Mouse (Mus musculus): ENCODE data around the gene Ica1. TPM values are rescaled to one million over a fixed set of nuclear protein-coding genes. Genes with fewer than 3 reads are reported as not detected.

The Ica1 gene
- polyA plus RNA-seq, 1 experiment from 2014 or later = 37.0 TPM

GRCm38 (mm10) chr6:8766652-8767051, 11.6 kb downstream of the Ica1 start:
- no peak for ATAC-seq (ENCODE audit: borderline replicate concordance, extremely low read depth, low FRiP score, low TSS enrichment)
- WGBS = 86% methylated on average over 5 of the region's 5 CpGs
- peaks cover 12% of the 10 kb centered on the region; the same call in 1 of the 2 replicates for H3K4me1 ChIP-seq

GRCm38 (mm10) chr6:8765801-8766200, 12.5 kb downstream of the Ica1 start:
- Histone ChIP-seq H3K36me3 (no peaks in the 10 kb centered on the region), H3K4me2 (no peak overlapping the region), H3K27me3 (no peaks in the 10 kb centered on the region), H3K4me3 (no peak overlapping the region), H3K9me3 (no peaks in the 10 kb centered on the region), H3K4me1 (peaks cover 11% of the 10 kb centered on the region; the same call in 1 of the 2 replicates), H3K27ac (no peak overlapping the region), H3K9ac (no peak overlapping the region)
- 91% methylated on average over 3 of the region's 3 CpGs for WGBS
- ATAC-seq (ENCODE audit: borderline replicate concordance, extremely low read depth, low FRiP score, low TSS enrichment) = no peak

More at GRCm38 (mm10) chr6:8766652-8767051, 11.6 kb downstream of the Ica1 start:
- Histone ChIP-seq H3K27ac (no peak overlapping the region), H3K4me3 (no peak overlapping the region), H3K36me3 (no peaks in the 10 kb centered on the region), H3K27me3 (no peaks in the 10 kb centered on the region), H3K9ac (no peak overlapping the region), H3K9me3 (no peaks in the 10 kb centered on the region), H3K4me2 (no peak overlapping the region)

- 51% methylated on average over 1 of the region's 1 CpGs for WGBS
- peak; percentile 65; the same call in 1 of the 2 replicates for ATAC-seq (ENCODE audit: borderline replicate concordance, extremely low read depth, low FRiP score, low TSS enrichment)
- Histone ChIP-seq H3K4me3 (no peak overlapping the region), H3K27me3 (no peaks in the 10 kb centered on the region), H3K9me3 (no peaks in the 10 kb centered on the region), H3K4me2 (no peak overlapping the region), H3K9ac (no peak overlapping the region), H3K27ac (no peak overlapping the region), H3K36me3 (no peaks in the 10 kb centered on the region), H3K4me1 (0 out of 2 replicates have a peak, but pooled peaks cover 4% of the 10 kb centered on the region)
These were observed 13.2 kb downstream of the Ica1 start for GRCm38 (mm10) chr6:8765064-8765463.

GRCm38 (mm10) chr6:8760708-8761294, 17.5 kb downstream of the Ica1 start:
- no peaks in the 10 kb centered on the region for H3K4me1 ChIP-seq
- ATAC-seq (ENCODE audit: borderline replicate concordance, extremely low read depth, low FRiP score, low TSS enrichment) = no peak
- no peak overlapping the region for H3K4me2 ChIP-seq
- no peaks in the 10 kb centered on the region for H3K27me3 ChIP-seq
- H3K4me3 ChIP-seq = no peak overlapping the region
- 68% methylated on average over 5 of the region's 5 CpGs for WGBS
- no peaks in the 10 kb centered on the region for H3K36me3 ChIP-seq
- no peak overlapping the region for H3K9ac ChIP-seq
- H3K9me3 ChIP-seq = no peaks in the 10 kb centered on the region
- no peak overlapping the region for H3K27ac ChIP-seq

- Histone ChIP-seq H3K4me3 (no peak overlapping the region), H3K4me1 (no peaks in the 10 kb centered on the region), H3K4me2 (no peak overlapping the region), H3K9me3 (no peaks in the 10 kb centered on the region), H3K27ac (no peak overlapping the region), H3K9ac (no peak overlapping the region), H3K36me3 (no peaks in the 10 kb centered on the region), H3K27me3 (no peaks in the 10 kb centered on the region)
- WGBS = 53% methylated on average over 1 of the region's 1 CpGs
- ATAC-seq (ENCODE audit: borderline replicate concordance, extremely low read depth, low FRiP score, low TSS enrichment) = no peak
These were observed 18.4 kb downstream of the Ica1 start for GRCm38 (mm10) chr6:8759901-8760300.

GRCm38 (mm10) chr6:8755760-8756276, 22.5 kb downstream of the Ica1 start:
- no peaks in the 10 kb centered on the region for H3K4me1 ChIP-seq
- 36% methylated on average over 8 of the region's 8 CpGs for WGBS
- H3K27me3 ChIP-seq = no peaks in the 10 kb centered on the region
- no peak overlapping the region for H3K9ac ChIP-seq
- no peak overlapping the region for H3K27ac ChIP-seq
- H3K9me3 ChIP-seq = no peaks in the 10 kb centered on the region
- ATAC-seq (ENCODE audit: borderline replicate concordance, extremely low read depth, low FRiP score, low TSS enrichment) = no peak
- H3K4me3 ChIP-seq = no peak overlapping the region
- H3K4me2 ChIP-seq = no peak overlapping the region
- H3K36me3 ChIP-seq = no peaks in the 10 kb centered on the region

GRCm38 (mm10) chr6:8754486-8754885, 23.8 kb downstream of the Ica1 start:
- Histone ChIP-seq H3K4me2 (no peak overlapping the region), H3K9me3 (no peaks in the 10 kb centered on the region), H3K27me3 (no peaks in the 10 kb centered on the region), H3K27ac (no peak overlapping the region), H3K9ac (no peak overlapping the region), H3K36me3 (no peaks in the 10 kb centered on the region), H3K4me1 (no peaks in the 10 kb centered on the region), H3K4me3 (no peak overlapping the region)
- ATAC-seq (ENCODE audit: borderline replicate concordance, extremely low read depth, low FRiP score, low TSS enrichment) = no peak
- WGBS = 85% methylated on average over 5 of the region's 5 CpGs

- Histone ChIP-seq H3K4me1 (no peaks in the 10 kb centered on the region), H3K9ac (no peak overlapping the region), H3K4me3 (no peak overlapping the region), H3K36me3 (no peaks in the 10 kb centered on the region), H3K9me3 (no peaks in the 10 kb centered on the region), H3K4me2 (no peak overlapping the region), H3K27me3 (no peaks in the 10 kb centered on the region), H3K27ac (0 out of 2 replicates have a peak overlapping the region, but pooled peaks have one; percentile 75)
- WGBS = 78% methylated on average over 2 of the region's 2 CpGs
- no peak for ATAC-seq (ENCODE audit: borderline replicate concordance, extremely low read depth, low FRiP score, low TSS enrichment)
These were observed 24.6 kb downstream of the Ica1 start for GRCm38 (mm10) chr6:8753723-8754036.

GRCm38 (mm10) chr6:8752984-8753722, 25.1 kb downstream of the Ica1 start:
- Histone ChIP-seq H3K4me2 (no peak overlapping the region), H3K4me1 (no peaks in the 10 kb centered on the region), H3K9me3 (no peaks in the 10 kb centered on the region), H3K4me3 (no peak overlapping the region), H3K9ac (no peak overlapping the region), H3K27me3 (no peaks in the 10 kb centered on the region), H3K27ac (peak overlapping the region; percentile 75), H3K36me3 (no peaks in the 10 kb centered on the region)
- peak; percentile 89 for ATAC-seq (ENCODE audit: borderline replicate concordance, extremely low read depth, low FRiP score, low TSS enrichment)
- WGBS = 55% methylated on average over 6 of the region's 6 CpGs

- Histone ChIP-seq H3K4me2 (no peak overlapping the region), H3K9me3 (no peaks in the 10 kb centered on the region), H3K27me3 (no peaks in the 10 kb centered on the region), H3K4me3 (no peak overlapping the region), H3K27ac (no peak overlapping the region), H3K9ac (no peak overlapping the region), H3K4me1 (no peaks in the 10 kb centered on the region), H3K36me3 (no peaks in the 10 kb centered on the region)
- 66% methylated on average over 7 of the region's 7 CpGs for WGBS
- ATAC-seq (ENCODE audit: borderline replicate concordance, extremely low read depth, low FRiP score, low TSS enrichment) = no peak
These were observed 33.4 kb downstream of the Ica1 start for GRCm38 (mm10) chr6:8744886-8745285.

GRCm38 (mm10) chr6:8744273-8744785, 34.0 kb downstream of the Ica1 start:
- Histone ChIP-seq H3K9ac (no peak overlapping the region), H3K4me2 (no peak overlapping the region), H3K4me1 (no peaks in the 10 kb centered on the region), H3K9me3 (no peaks in the 10 kb centered on the region), H3K27me3 (no peaks in the 10 kb centered on the region), H3K27ac (no peak overlapping the region), H3K36me3 (no peaks in the 10 kb centered on the region), H3K4me3 (no peak overlapping the region)
- WGBS = 92% methylated on average over 4 of the region's 4 CpGs
- no peak for ATAC-seq (ENCODE audit: borderline replicate concordance, extremely low read depth, low FRiP score, low TSS enrichment)

- WGBS = 40% methylated on average over 3 of the region's 3 CpGs
- ATAC-seq (ENCODE audit: borderline replicate concordance, extremely low read depth, low FRiP score, low TSS enrichment) = no peak
These were observed 35.8 kb downstream of the Ica1 start for GRCm38 (mm10) chr6:8742449-8742848.

More at GRCm38 (mm10) chr6:8742449-8742848, 35.8 kb downstream of the Ica1 start:
- Histone ChIP-seq H3K4me1 (no peaks in the 10 kb centered on the region), H3K4me3 (no peak overlapping the region), H3K9ac (no peak overlapping the region), H3K27ac (no peak overlapping the region), H3K9me3 (no peaks in the 10 kb centered on the region), H3K4me2 (no peak overlapping the region), H3K27me3 (no peaks in the 10 kb centered on the region), H3K36me3 (no peaks in the 10 kb centered on the region)
